Mouse (Mus musculus) embryonic facial prominence, embryonic 12.5 days (tissue): ENCODE results near the gene Susd4. TPM values are rescaled to one million over a fixed set of nuclear protein-coding genes. Genes with fewer than 3 reads are reported as not detected.

ENCODE experiments used
- ATAC-seq: fragments of 200-750 bp; cut with Nextera tagmentation; 2 replicates; pipeline ENCODE4 v1.8.0; 2017; ENCODE audit not compliant: insufficient number of reproducible peaks, insufficient read depth, low FRiP score, low TSS enrichment
- H3K27ac ChIP-seq: fragments of 300-500 bp; sonication (generic); 2 replicates; pipeline ENCODE4 v1.5.1; 2016; ENCODE audit warnings: mild to moderate bottlenecking
- H3K27me3 ChIP-seq: fragments of 300-500 bp; sonication (generic); 2 replicates; pipeline ENCODE4 v1.6.1; 2016; ENCODE audit warnings: mild to moderate bottlenecking, moderate library complexity
- H3K36me3 ChIP-seq: fragments of 300-500 bp; sonication (generic); 2 replicates; pipeline ENCODE4 v1.6.1; 2016; ENCODE audit warnings: mild to moderate bottlenecking
- H3K4me1 ChIP-seq: fragments of 300-500 bp; sonication (generic); 2 replicates; pipeline ENCODE4 v1.6.1; 2016
- H3K4me2 ChIP-seq: fragments of 300-500 bp; sonication (generic); replicated peaks from 2 replicates; pipeline ENCODE4 v1.6.1; 2016; ENCODE audit warnings: mild to moderate bottlenecking, moderate library complexity
- H3K4me3 ChIP-seq: fragments of 300-500 bp; sonication (generic); 2 replicates; pipeline ENCODE4 v1.5.1; 2016; ENCODE audit warnings: mild to moderate bottlenecking
- H3K9ac ChIP-seq: fragments of 300-500 bp; sonication (generic); 2 replicates; pipeline ENCODE4 v1.6.1; 2016; ENCODE audit warnings: mild to moderate bottlenecking, moderate library complexity
- H3K9me3 ChIP-seq: fragments of 300-500 bp; sonication (generic); 2 replicates; pipeline ENCODE4 v1.6.1; 2016; ENCODE audit warnings: mild to moderate bottlenecking, moderate library complexity
- WGBS: fragments of 180-500 bp; shearing (Covaris S2); methylation state at CpG from one replicate; pipeline ENCODE4 v1.1.7; 2016; 5-methylcytosine and 5-hydroxymethylcytosine counted together
- polyA plus RNA-seq: library from polyadenylated mRNA; unstranded; fragments of >200 nt; fragmentation: Nextera tagmentation; extraction: Ambion mirVana; gene quantifications from 2 replicates; pipeline ENCODE4 v1.2.1, GENCODE M21; 2016

The Susd4 gene
- polyA plus RNA-seq, 1 experiment from 2014 or later: 15.7 TPM

DNA sequence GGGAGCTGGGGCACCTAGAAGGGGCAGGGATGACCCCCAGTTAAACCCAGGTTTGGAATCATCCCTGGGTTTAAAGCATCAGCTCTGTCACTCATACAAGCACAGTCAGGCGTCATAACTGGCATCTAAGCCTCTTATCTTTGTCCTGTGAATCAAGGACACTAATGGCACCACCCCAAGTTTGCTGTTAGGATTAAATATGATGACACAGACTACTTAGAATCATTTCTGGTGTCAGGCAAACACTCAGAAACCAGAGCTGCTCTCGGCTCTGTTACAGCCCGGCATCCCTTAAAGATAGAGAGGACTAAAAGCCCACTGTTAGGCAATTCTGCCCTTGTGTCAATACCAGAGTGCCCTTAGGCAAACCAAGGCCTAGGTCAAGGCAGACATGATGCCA, 139.2 kb downstream of the Susd4 start:
- 76% methylated on average over 3 of the region's 3 CpGs for WGBS
- ATAC-seq: no peak
- Histone ChIP-seq H3K27ac (no peak overlapping the region), H3K4me2 (no peak overlapping the region), H3K4me1 (peaks cover 1% of the 10 kb centered on the region), H3K27me3 (no peaks in the 10 kb centered on the region), H3K9ac (no peak overlapping the region), H3K9me3 (no peaks in the 10 kb centered on the region), H3K4me3 (no peak overlapping the region), H3K36me3 (no peaks in the 10 kb centered on the region)

DNA sequence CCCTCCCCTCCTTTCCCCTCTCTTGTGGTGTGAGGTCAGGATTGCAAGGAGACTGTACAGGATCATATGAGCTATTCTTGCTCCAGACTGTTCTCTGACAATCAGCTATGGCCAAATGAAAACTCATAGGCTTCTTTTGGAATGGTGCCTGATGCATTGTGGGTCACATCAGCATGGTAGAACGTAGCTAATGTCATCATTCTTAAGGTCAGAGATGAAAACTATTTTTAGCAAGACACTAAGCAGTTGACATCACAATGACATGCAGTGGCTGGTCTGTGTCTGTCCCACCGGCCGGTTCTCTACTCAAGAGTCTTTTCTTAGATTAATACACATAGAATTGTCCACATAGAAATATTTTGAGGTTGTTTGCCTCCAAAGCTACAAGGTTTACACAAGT, 142.0 kb downstream of the Susd4 start:
- H3K4me2 ChIP-seq: no peak overlapping the region
- H3K27ac ChIP-seq: no peak overlapping the region
- no peaks in the 10 kb centered on the region for H3K27me3 ChIP-seq
- peaks cover 14% of the 10 kb centered on the region for H3K4me1 ChIP-seq
- H3K4me3 ChIP-seq: no peak overlapping the region
- 84% methylated on average over 3 of the region's 3 CpGs for WGBS
- H3K36me3 ChIP-seq: no peaks in the 10 kb centered on the region
- H3K9ac ChIP-seq: no peak overlapping the region
- no peaks in the 10 kb centered on the region for H3K9me3 ChIP-seq
- ATAC-seq: no peak

GRCm38 (mm10) chr1:182908050-182909036, 144.7 kb downstream of the Susd4 start:
- H3K27ac ChIP-seq: peak overlapping the region; percentile 42; the same call in 1 of the 2 replicates

DNA sequence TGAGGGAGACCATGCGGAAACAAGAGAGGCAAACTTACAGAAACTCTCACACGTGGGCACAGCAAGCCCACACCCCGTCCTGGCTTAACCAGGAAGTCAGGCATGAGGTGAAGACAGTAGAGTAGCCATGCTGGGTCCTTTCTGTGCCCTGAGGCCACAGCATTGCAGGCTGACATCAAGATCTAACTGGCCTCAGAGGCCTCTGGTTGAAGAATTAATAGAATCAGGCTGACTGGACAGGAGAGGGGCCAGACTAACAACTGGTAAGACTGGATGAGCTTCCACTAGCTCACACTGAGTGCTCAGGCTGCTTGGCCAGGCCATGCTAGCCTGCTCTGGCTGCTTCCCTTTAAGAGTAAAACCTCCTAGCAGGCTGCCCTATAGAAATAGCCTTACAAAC, 145.4 kb downstream of the Susd4 start:
- Histone ChIP-seq H3K36me3 (no peaks in the 10 kb centered on the region), H3K4me1 (peaks cover 14% of the 10 kb centered on the region), H3K9ac (no peak overlapping the region), H3K4me3 (no peak overlapping the region), H3K27me3 (no peaks in the 10 kb centered on the region), H3K27ac (peak overlapping the region; percentile 17; the same call in 1 of the 2 replicates), H3K9me3 (no peaks in the 10 kb centered on the region), H3K4me2 (no peak overlapping the region)
- WGBS: 50% methylated on average over 3 of the region's 3 CpGs
- ATAC-seq: no peak

More at GRCm38 (mm10) chr1:182908050-182909036, 144.7 kb downstream of the Susd4 start:
- peaks cover 14% of the 10 kb centered on the region for H3K4me1 ChIP-seq
- WGBS: 17% methylated on average over 14 of the region's 14 CpGs
- peak; percentile 91 for ATAC-seq
- H3K4me2 ChIP-seq: peak overlapping the region; percentile 16; the same call in 1 of the 2 replicates
- no peaks in the 10 kb centered on the region for H3K9me3 ChIP-seq
- no peak overlapping the region; the same call in 1 of the 2 replicates for H3K9ac ChIP-seq
- no peak overlapping the region for H3K4me3 ChIP-seq
- H3K27me3 ChIP-seq: no peaks in the 10 kb centered on the region
- H3K36me3 ChIP-seq: no peaks in the 10 kb centered on the region

- no peaks in the 10 kb centered on the region for H3K27me3 ChIP-seq
- H3K4me2 ChIP-seq: no peak overlapping the region
- WGBS: 83% methylated on average over 5 of the region's 5 CpGs
- H3K4me1 ChIP-seq: peaks cover 14% of the 10 kb centered on the region
- no peak overlapping the region for H3K4me3 ChIP-seq
- no peaks in the 10 kb centered on the region for H3K9me3 ChIP-seq
- ATAC-seq: no peak
- no peak overlapping the region for H3K9ac ChIP-seq
- no peak overlapping the region for H3K27ac ChIP-seq
- H3K36me3 ChIP-seq: no peaks in the 10 kb centered on the region
Observed at GRCm38 (mm10) chr1:182909596-182909995, 145.9 kb downstream of the Susd4 start.

GRCm38 (mm10) chr1:182912591-182912990, 148.9 kb downstream of the Susd4 start:
- no peaks in the 10 kb centered on the region for H3K9me3 ChIP-seq
- no peak overlapping the region for H3K27ac ChIP-seq
- H3K27me3 ChIP-seq: no peaks in the 10 kb centered on the region
- ATAC-seq: no peak
- H3K36me3 ChIP-seq: no peaks in the 10 kb centered on the region
- WGBS: 65% methylated on average over 2 of the region's 2 CpGs
- no peak overlapping the region for H3K4me2 ChIP-seq
- peaks cover 14% of the 10 kb centered on the region for H3K4me1 ChIP-seq
- no peak overlapping the region for H3K9ac ChIP-seq
- no peak overlapping the region for H3K4me3 ChIP-seq

DNA sequence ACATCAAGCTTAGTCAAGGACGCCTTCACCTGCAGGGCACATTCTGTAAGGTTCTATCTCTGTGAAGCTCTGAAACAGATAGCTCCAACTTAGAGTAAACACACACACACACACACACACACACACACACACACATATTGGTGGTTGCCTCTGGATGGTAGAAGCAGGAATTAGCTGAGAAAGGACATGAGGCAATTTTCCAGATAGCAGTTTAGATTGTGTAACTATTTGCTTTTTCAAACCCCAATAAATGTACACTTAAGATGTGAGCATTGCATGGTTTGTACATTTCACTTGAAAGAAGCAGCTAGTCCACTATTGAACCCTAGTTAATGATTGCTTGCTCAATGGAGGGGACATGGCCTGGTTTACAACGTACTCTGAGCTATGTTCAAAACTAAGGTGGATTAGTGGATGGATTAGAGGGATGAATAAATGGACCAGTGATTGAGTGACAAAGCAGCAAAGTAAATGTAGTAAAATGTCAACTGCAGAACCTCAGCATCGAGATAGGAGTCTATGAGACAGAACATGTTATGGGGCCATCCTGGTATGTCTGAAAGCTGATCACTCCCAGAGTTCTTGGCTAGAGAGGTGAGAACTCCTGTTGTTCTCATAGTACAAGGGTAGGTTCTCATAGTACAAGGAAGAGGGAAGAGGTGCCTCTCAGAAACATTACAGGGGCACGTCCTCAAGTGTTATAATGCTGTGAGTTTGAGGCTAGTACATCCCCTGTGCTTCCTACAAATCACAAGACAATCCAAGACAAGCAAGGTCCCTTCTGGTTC, 150.7 kb downstream of the Susd4 start:
- 84% methylated on average over 4 of the region's 4 CpGs for WGBS
- ATAC-seq: no peak

DNA sequence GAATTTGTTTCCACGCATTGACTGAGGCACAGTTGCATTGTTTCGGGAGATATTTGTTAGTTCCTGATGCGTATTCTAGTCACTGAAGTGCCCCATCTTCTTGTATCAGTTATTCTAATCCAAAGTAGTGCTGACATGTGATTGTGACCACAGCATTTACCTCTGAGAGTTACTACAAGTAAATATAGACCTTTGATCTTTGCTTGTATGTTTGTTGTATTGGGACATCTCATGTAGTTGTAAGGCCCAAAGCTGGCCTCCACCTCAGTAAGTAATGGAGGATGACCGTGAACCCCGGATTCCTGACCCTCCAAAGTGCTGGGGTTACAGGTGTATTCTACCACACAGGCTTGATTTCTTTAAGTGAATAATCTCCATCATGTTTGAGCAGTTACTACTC, 152.5 kb downstream of the Susd4 start:
- ATAC-seq: no peak
- 90% methylated on average over 5 of the region's 5 CpGs for WGBS
- H3K4me3 ChIP-seq: no peak overlapping the region

More for the DNA sequence above, 150.7 kb downstream of the Susd4 start:
- Histone ChIP-seq H3K4me2 (no peak overlapping the region), H3K4me3 (no peak overlapping the region), H3K9ac (no peak overlapping the region), H3K27ac (no peak overlapping the region), H3K27me3 (no peaks in the 10 kb centered on the region), H3K9me3 (no peaks in the 10 kb centered on the region), H3K36me3 (no peaks in the 10 kb centered on the region), H3K4me1 (no peaks in the 10 kb centered on the region)

GRCm38 (mm10) chr1:182918718-182919346, 155.2 kb downstream of the Susd4 start:
- Histone ChIP-seq H3K27ac (no peak overlapping the region), H3K9me3 (no peaks in the 10 kb centered on the region), H3K9ac (no peak overlapping the region), H3K36me3 (no peaks in the 10 kb centered on the region), H3K4me3 (no peak overlapping the region), H3K27me3 (no peaks in the 10 kb centered on the region), H3K4me1 (no peaks in the 10 kb centered on the region), H3K4me2 (no peak overlapping the region)
- 41% methylated on average over 8 of the region's 8 CpGs for WGBS
- no peak for ATAC-seq

More for the DNA sequence above, 152.5 kb downstream of the Susd4 start:
- H3K27me3 ChIP-seq: no peaks in the 10 kb centered on the region
- H3K9me3 ChIP-seq: no peaks in the 10 kb centered on the region
- no peak overlapping the region for H3K4me2 ChIP-seq
- no peaks in the 10 kb centered on the region for H3K4me1 ChIP-seq
- H3K9ac ChIP-seq: no peak overlapping the region
- H3K27ac ChIP-seq: no peak overlapping the region
- no peaks in the 10 kb centered on the region for H3K36me3 ChIP-seq

DNA sequence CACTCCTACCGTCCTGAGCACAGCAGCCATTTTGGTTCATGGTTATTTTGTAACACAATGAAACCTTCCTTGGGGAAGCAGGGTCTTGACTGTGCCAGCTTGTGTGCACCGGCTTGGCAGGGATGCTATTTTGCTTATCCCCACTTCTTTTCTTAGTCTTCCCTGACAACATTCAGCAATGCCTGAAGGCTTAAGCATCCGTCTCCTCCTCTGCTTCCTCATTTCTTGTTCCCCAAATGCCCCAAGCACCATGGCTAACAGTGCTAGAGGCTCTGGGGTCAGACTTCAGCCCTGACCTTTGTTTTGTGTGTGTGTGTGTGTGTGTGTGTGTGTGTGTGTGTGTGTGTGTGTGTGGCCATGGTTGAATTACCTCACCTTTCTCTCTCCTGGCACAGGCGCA, 159.2 kb downstream of the Susd4 start:
- no peak for ATAC-seq
- H3K27me3 ChIP-seq: no peaks in the 10 kb centered on the region
- no peak overlapping the region for H3K27ac ChIP-seq
- no peaks in the 10 kb centered on the region for H3K4me1 ChIP-seq
- H3K9ac ChIP-seq: no peak overlapping the region
- H3K36me3 ChIP-seq: no peaks in the 10 kb centered on the region
- H3K9me3 ChIP-seq: no peaks in the 10 kb centered on the region
- H3K4me2 ChIP-seq: no peak overlapping the region
- no peak overlapping the region for H3K4me3 ChIP-seq
- whole genome bisulfite sequencing: 58% methylated on average over 4 of the region's 4 CpGs

GRCm38 (mm10) chr1:182926465-182926864, 162.8 kb downstream of the Susd4 start:
- Histone ChIP-seq H3K27me3 (no peaks in the 10 kb centered on the region), H3K4me3 (no peak overlapping the region), H3K9ac (no peak overlapping the region), H3K36me3 (no peaks in the 10 kb centered on the region), H3K9me3 (no peaks in the 10 kb centered on the region), H3K4me1 (no peaks in the 10 kb centered on the region), H3K27ac (no peak overlapping the region), H3K4me2 (no peak overlapping the region)
- no peak for ATAC-seq
- 92% methylated on average over 6 of the region's 6 CpGs for WGBS
